Mouse (Mus musculus) stomach, embryonic 15.5 days (tissue): ENCODE measurements around the gene Sun2. TPM values are rescaled to one million over a fixed set of nuclear protein-coding genes. Genes with fewer than 3 reads are reported as not detected.

Experiments used
- ATAC-seq: fragments of 200-750 bp; cut with Nextera tagmentation; 2 replicates; pipeline ENCODE4 v1.8.0; 2017; ENCODE audit warnings: low read depth, moderate number of reproducible peaks, moderate TSS enrichment; ENCODE audit not compliant: insufficient read depth, low FRiP score
- H3K27ac ChIP-seq: fragments of 300-500 bp; sonication (generic); 2 replicates; pipeline ENCODE4 v1.5.1; 2015; ENCODE audit warnings: mild to moderate bottlenecking, inconsistent platforms
- H3K27me3 ChIP-seq: fragments of 300-500 bp; sonication (generic); replicated peaks from 2 replicates; pipeline ENCODE4 v1.6.1; 2015; ENCODE audit warnings: inconsistent platforms
- H3K36me3 ChIP-seq: fragments of 300-500 bp; sonication (generic); 2 replicates; pipeline ENCODE4 v1.6.1; 2015; ENCODE audit warnings: inconsistent platforms
- H3K4me1 ChIP-seq: fragments of 300-500 bp; sonication (generic); 2 replicates; pipeline ENCODE4 v1.6.1; 2015; ENCODE audit warnings: inconsistent platforms
- H3K4me2 ChIP-seq: fragments of 300-500 bp; sonication (generic); 2 replicates; pipeline ENCODE4 v1.6.1; 2015; ENCODE audit warnings: mild to moderate bottlenecking, inconsistent platforms
- H3K4me3 ChIP-seq: fragments of 300-500 bp; sonication (generic); replicated peaks from 2 replicates; pipeline ENCODE4 v1.5.1; 2015; ENCODE audit warnings: inconsistent platforms
- H3K9ac ChIP-seq: fragments of 300-500 bp; sonication (generic); 2 replicates; pipeline ENCODE4 v1.6.1; 2015; ENCODE audit warnings: inconsistent platforms
- H3K9me3 ChIP-seq: fragments of 300-500 bp; sonication (generic); 2 replicates; pipeline ENCODE4 v1.6.1; 2016; ENCODE audit warnings: inconsistent platforms
- WGBS: fragments of 180-500 bp; shearing (Covaris S2); methylation state at CpG from one replicate; pipeline ENCODE4 v1.1.7; 2015; 5-methylcytosine and 5-hydroxymethylcytosine counted together
- polyA plus RNA-seq: library from polyadenylated mRNA; unstranded; fragments of >200 nt; fragmentation: Nextera tagmentation; extraction: Ambion mirVana; gene quantifications from 2 replicates; pipeline ENCODE4 v1.2.1, GENCODE M21; 2015

Sun2 gene
- polyA plus RNA-seq, result 4.9 and 5.1 TPM in 2 replicates

- Histone ChIP-seq H3K9me3 (no peaks in the 10 kb centered on the region), H3K9ac (peak within 1 kb of the TSS; percentile 91), H3K36me3 (peaks cover 5% of the 10 kb centered on the region; the same call in 1 of the 2 replicates), H3K4me3 (peak within 1 kb of the TSS; percentile 93), H3K27ac (peak within 1 kb of the TSS; percentile 42; the same call in 1 of the 2 replicates), H3K4me1 (peaks cover 17% of the 10 kb centered on the region), H3K4me2 (peak within 1 kb of the TSS; percentile 80), H3K27me3 (no peaks in the 10 kb centered on the region)
- WGBS, result under 1% methylated on average over 85 of the region's 93 CpGs
- ATAC-seq, result peak; percentile 88
These were observed at the start of gene Sun2 for GRCm38 (mm10) chr15:79741921-79742705. Gene Sun2 (minus strand): TSS chr15:79742536.

- no peaks in the 10 kb centered on the region for H3K4me1 ChIP-seq
- H3K27ac ChIP-seq, result no peak overlapping the region
- no peak for ATAC-seq
- H3K9me3 ChIP-seq, result no peaks in the 10 kb centered on the region
- no peaks in the 10 kb centered on the region for H3K27me3 ChIP-seq
- no peak overlapping the region for H3K4me3 ChIP-seq
- no peak overlapping the region for H3K9ac ChIP-seq
- WGBS, result 4% methylated on average over 12 of the region's 12 CpGs
- no peaks in the 10 kb centered on the region for H3K36me3 ChIP-seq
- no peak overlapping the region for H3K4me2 ChIP-seq
These were observed 49.2 kb upstream of the Sun2 start for GRCm38 (mm10) chr15:79791502-79791901.

GRCm38 (mm10) chr15:79790905-79791304 is 48.6 kb upstream of the Sun2 start:
- H3K9me3 ChIP-seq, result no peaks in the 10 kb centered on the region
- no peak overlapping the region for H3K4me3 ChIP-seq
- H3K27ac ChIP-seq, result no peak overlapping the region
- no peaks in the 10 kb centered on the region for H3K4me1 ChIP-seq
- no peak overlapping the region for H3K9ac ChIP-seq
- 83% methylated on average over 6 of the region's 6 CpGs for WGBS
- no peaks in the 10 kb centered on the region for H3K36me3 ChIP-seq
- H3K27me3 ChIP-seq, result no peaks in the 10 kb centered on the region
- no peak overlapping the region for H3K4me2 ChIP-seq
- ATAC-seq, result no peak

- Histone ChIP-seq H3K36me3 (no peaks in the 10 kb centered on the region), H3K27me3 (no peaks in the 10 kb centered on the region), H3K4me1 (no peaks in the 10 kb centered on the region), H3K9me3 (no peaks in the 10 kb centered on the region), H3K4me2 (no peak overlapping the region), H3K9ac (no peak overlapping the region), H3K4me3 (no peak overlapping the region), H3K27ac (no peak overlapping the region)
- no peak for ATAC-seq
- WGBS, result 49% methylated on average over 8 of the region's 8 CpGs
These were observed 47.8 kb upstream of the Sun2 start for GRCm38 (mm10) chr15:79790111-79790510.

- no peaks in the 10 kb centered on the region for H3K9me3 ChIP-seq
- no peak overlapping the region for H3K4me3 ChIP-seq
- no peaks in the 10 kb centered on the region for H3K36me3 ChIP-seq
- no peak overlapping the region for H3K4me2 ChIP-seq
- WGBS, result 66% methylated on average over 8 of the region's 8 CpGs
- no peak overlapping the region for H3K9ac ChIP-seq
- H3K27ac ChIP-seq, result no peak overlapping the region
- no peak for ATAC-seq
- no peaks in the 10 kb centered on the region for H3K4me1 ChIP-seq
- no peaks in the 10 kb centered on the region for H3K27me3 ChIP-seq
These were observed 45.5 kb upstream of the Sun2 start for GRCm38 (mm10) chr15:79787815-79788214.

- Histone ChIP-seq H3K27ac (no peak overlapping the region), H3K36me3 (no peaks in the 10 kb centered on the region), H3K9ac (no peak overlapping the region), H3K4me3 (no peak overlapping the region), H3K27me3 (no peaks in the 10 kb centered on the region), H3K4me2 (no peak overlapping the region), H3K4me1 (no peaks in the 10 kb centered on the region), H3K9me3 (no peaks in the 10 kb centered on the region)
- ATAC-seq, result no peak
- 59% methylated on average over 1 of the region's 1 CpGs for WGBS
These were observed 42.7 kb upstream of the Sun2 start for GRCm38 (mm10) chr15:79785056-79785455.

GRCm38 (mm10) chr15:79777749-79778148 is 35.4 kb upstream of the Sun2 start, which contains the start of gene Dnal4:
Gene Dnal4 (minus strand): TSS chr15:79777849.
- H3K4me1 ChIP-seq, result peaks cover 8% of the 10 kb centered on the region; the same call in 1 of the 2 replicates
- H3K9me3 ChIP-seq, result no peaks in the 10 kb centered on the region
- H3K4me3 ChIP-seq, result no peak within 1 kb of the TSS
- no peak within 1 kb of the TSS for H3K27ac ChIP-seq
- H3K4me2 ChIP-seq, result no peak within 1 kb of the TSS
- ATAC-seq, result no peak
- H3K9ac ChIP-seq, result no peak within 1 kb of the TSS
- no peaks in the 10 kb centered on the region for H3K27me3 ChIP-seq
- H3K36me3 ChIP-seq, result no peaks in the 10 kb centered on the region

GRCm38 (mm10) chr15:79775662-79776061 is 33.3 kb upstream of the Sun2 start:
- H3K36me3 ChIP-seq, result no peaks in the 10 kb centered on the region
- WGBS, result 52% methylated on average over 7 of the region's 7 CpGs
- no peak overlapping the region for H3K4me2 ChIP-seq
- no peak overlapping the region for H3K4me3 ChIP-seq
- no peak overlapping the region for H3K27ac ChIP-seq
- no peaks in the 10 kb centered on the region for H3K9me3 ChIP-seq
- H3K4me1 ChIP-seq, result peaks cover 15% of the 10 kb centered on the region
- no peaks in the 10 kb centered on the region for H3K27me3 ChIP-seq
- no peak overlapping the region for H3K9ac ChIP-seq
- ATAC-seq, result no peak

GRCm38 (mm10) chr15:79774117-79775027 is 32.0 kb upstream of the Sun2 start:
- H3K4me1 ChIP-seq, result peaks cover 17% of the 10 kb centered on the region
- no peaks in the 10 kb centered on the region for H3K36me3 ChIP-seq
- peak overlapping the region; percentile 74 for H3K4me2 ChIP-seq
- no peaks in the 10 kb centered on the region for H3K27me3 ChIP-seq
- ATAC-seq, result peak; percentile 98
- H3K9ac ChIP-seq, result peak overlapping the region; percentile 54
- H3K27ac ChIP-seq, result peak overlapping the region; percentile 52
- H3K9me3 ChIP-seq, result no peaks in the 10 kb centered on the region
- peak overlapping the region; percentile 66 for H3K4me3 ChIP-seq
- WGBS, result under 1% methylated on average over 50 of the region's 50 CpGs

GRCm38 (mm10) chr15:79770629-79771240 is 28.4 kb upstream of the Sun2 start:
- no peak overlapping the region for H3K27ac ChIP-seq
- H3K36me3 ChIP-seq, result no peaks in the 10 kb centered on the region
- ATAC-seq, result no peak
- no peak overlapping the region for H3K4me3 ChIP-seq
- peaks cover 22% of the 10 kb centered on the region for H3K4me1 ChIP-seq
- no peaks in the 10 kb centered on the region for H3K27me3 ChIP-seq
- no peak overlapping the region for H3K4me2 ChIP-seq
- H3K9me3 ChIP-seq, result no peaks in the 10 kb centered on the region
- H3K9ac ChIP-seq, result no peak overlapping the region
- 77% methylated on average over 21 of the region's 21 CpGs for WGBS

- Histone ChIP-seq H3K9me3 (no peaks in the 10 kb centered on the region), H3K36me3 (peaks cover 3% of the 10 kb centered on the region; the same call in 1 of the 2 replicates), H3K4me1 (peaks cover 16% of the 10 kb centered on the region), H3K4me3 (no peak overlapping the region), H3K27ac (no peak overlapping the region), H3K9ac (no peak overlapping the region), H3K4me2 (no peak overlapping the region), H3K27me3 (no peaks in the 10 kb centered on the region)
- 66% methylated on average over 6 of the region's 6 CpGs for WGBS
- no peak for ATAC-seq
These were observed 26.0 kb upstream of the Sun2 start for GRCm38 (mm10) chr15:79768302-79768701.
